Mouse (Mus musculus) layer of hippocampus, adult 6 months (tissue): ENCODE measurements around the gene Ticrr. TPM values are rescaled to one million over a fixed set of nuclear protein-coding genes. Genes with fewer than 3 reads are reported as not detected.

Source experiments
- long read RNA-seq, 2 experiments: library from polyadenylated mRNA; unstranded; transcript quantifications; one replicate each; pipeline ENCODE4 v2.0.0; 2019 to 2020
- polyA plus RNA-seq: library from polyadenylated mRNA; unstranded; fragments of <200 nt; fragmentation: Nextera tagmentation; gene quantifications from 2 replicates; pipeline ENCODE4 v1.2.3, GENCODE M21; 2021

Gene Ticrr
- polyA plus RNA-seq: 0.05 TPM in 1 of 2 replicates, not detected in the other
- long read RNA-seq, experiment 1: 0 reads
- long read RNA-seq, experiment 2: 0 reads

GRCm38 (mm10) chr7:79659578-79660290 lies at the start of gene Ticrr:
Ticrr (plus strand) TSS chr7:79660196.

GRCm38 (mm10) chr7:79617418-79617817 lies 42.6 kb upstream of the Ticrr start, which contains the start of gene Rhcg:
Rhcg (minus strand) TSS chr7:79617657.

GRCm38 (mm10) chr7:79715187-79715981 lies 55.4 kb downstream of the Ticrr start, which contains the start of gene Kif7:
Kif7 (minus strand) TSS chr7:79715720.

GRCm38 (mm10) chr7:79732622-79733021 lies 72.6 kb downstream of the Ticrr start, which contains the start of gene Plin1:
Plin1 (minus strand) TSS chr7:79732903.

GRCm38 (mm10) chr7:79742659-79743536 lies 82.9 kb downstream of the Ticrr start, which contains the start of the genes Pex11a and Wdr93:
Pex11a (minus strand) TSS chr7:79743131.
Wdr93 (plus strand) TSS chr7:79743163.

Other genes starting within 250 kb of the Ticrr start
- 12.1 and 17.8 TPM in 2 replicates for gene Polg, start 193.8 kb upstream of the Ticrr start, polyA plus RNA-seq
- 0.64 and 1.8 TPM in 2 replicates for gene Rhcg, start 42.5 kb upstream of the Ticrr start, polyA plus RNA-seq
- 0.34 and 0.41 TPM in 2 replicates for gene Kif7, start 55.5 kb downstream of the Ticrr start, polyA plus RNA-seq
- 0.30 and 0.34 TPM in 2 replicates for gene Plin1, start 72.7 kb downstream of the Ticrr start, polyA plus RNA-seq
- gene Pex11a, start 82.9 kb downstream of the Ticrr start, polyA plus RNA-seq: 15.8 and 17.3 TPM in 2 replicates
- gene Wdr93, start 83.0 kb downstream of the Ticrr start, polyA plus RNA-seq: 0.34 and 0.87 TPM in 2 replicates
- gene Mesp1, start 133.6 kb downstream of the Ticrr start, polyA plus RNA-seq: 0.39 and 0.40 TPM in 2 replicates
- 0.19 and 0.69 TPM in 2 replicates for gene Mesp2, start 150.5 kb downstream of the Ticrr start, polyA plus RNA-seq
- gene Anpep, start 200.9 kb downstream of the Ticrr start, polyA plus RNA-seq: 0.24 and 0.45 TPM in 2 replicates